Mouse (Mus musculus) spleen, adult 2 months (tissue): ENCODE data around the gene Cftr.

Source experiments
- CTCF ChIP-seq: fragments of 200-500 bp; IDR thresholded peaks from 2 replicates; pipeline ENCODE4 v1.5.1; 2011; ENCODE audit warnings: mild to moderate bottlenecking, inconsistent platforms; ENCODE audit not compliant: insufficient read depth, insufficient read length, insufficient replicate concordance; ENCODE audit errors: extremely low read depth
- POLR2A ChIP-seq: fragments of 200-500 bp; IDR thresholded peaks from 2 replicates; pipeline ENCODE4 v1.6.1; 2011; ENCODE audit warnings: low read depth, low read length, inconsistent platforms

DNA sequence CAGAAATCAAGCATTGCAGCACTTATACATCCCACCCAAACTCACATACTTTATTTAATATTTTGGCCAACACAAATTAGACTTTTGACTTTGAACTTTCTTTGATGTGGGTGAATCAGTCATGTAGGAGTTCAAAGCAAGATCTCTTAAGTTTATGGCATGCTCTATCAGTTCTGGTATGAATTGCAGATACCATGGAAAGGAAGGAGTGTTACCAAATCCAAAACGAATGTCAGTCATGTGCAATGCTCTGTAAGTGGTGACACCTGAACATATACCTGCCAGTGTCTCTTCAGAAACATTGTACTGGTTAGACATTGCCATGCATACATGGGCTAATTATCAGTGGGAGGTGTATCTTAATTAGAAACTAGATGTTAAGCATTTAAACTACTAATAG is 189.7 kb downstream of the Cftr start:
- TF ChIP-seq POLR2A (no peak), CTCF (no peak)
